Comparison of ENCODE assay signal across 30 mouse cellular contexts in the genomic region with DNA sequence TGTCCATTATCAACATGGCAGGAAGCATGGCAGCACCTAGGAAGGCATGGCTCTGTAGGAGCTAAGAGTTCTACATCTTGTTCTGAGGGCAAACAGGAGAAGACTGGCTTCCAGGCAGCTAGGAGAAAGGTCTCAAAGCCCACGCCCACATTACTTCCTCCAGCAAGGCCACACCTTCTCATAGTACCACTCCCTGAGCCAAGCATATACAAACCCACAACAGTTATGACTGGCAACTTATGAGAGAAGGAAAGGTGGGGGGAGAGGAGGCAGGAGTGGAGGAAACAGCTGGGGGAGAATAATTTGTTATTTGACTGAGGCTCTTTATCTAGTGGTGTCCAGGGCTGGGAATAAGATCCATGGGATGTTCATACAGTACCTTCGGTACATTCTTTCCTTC. TPM values are rescaled to one million over a fixed set of nuclear protein-coding genes. Genes with fewer than 3 reads are reported as not detected.
DNase-seq lines count a peak whose midpoint lies in the region; ATAC-seq lines count a peak whose summit lies in the region.
"Had no signal": no experiment of that assay in that cellular context is flagged by ENCODE, and none has a peak within 500 bp of the region (broad histone marks: within the 10 kb centered on the region; RNA-seq: fewer than 3 reads in every experiment).

No protein-coding gene starts in this region.

- DNase-seq in thymus, postnatal 0 days (ENCODE audit: low spot score): peak; percentile 23
- no peak for DNase-seq in thymus, postnatal 25 days
- no peak for DNase-seq in urinary bladder, adult 2 months (ENCODE audit: low spot score)
- DNase-seq in adrenal gland, adult (ENCODE audit: inconsistent age in 2 of 2, low spot score in 1 of 2): no peak
- no peak for DNase-seq in kidney, postnatal 4 days
- DNase-seq: adrenal gland, postnatal 36 days; cerebellum, adult 18-20 months; cerebellum, postnatal 36 days; gastrocnemius, postnatal 10 days; heart, adult 18-20 months; heart, postnatal 36 days; kidney, adult 8-10 months; kidney, postnatal 14 days; liver, postnatal 0 days; lung, postnatal 14 days; right cerebral cortex, postnatal 14 days had no signal

- ATAC-seq in hematopoietic stem cell, adult 5-6 weeks (replicated peaks in 1 of 2; ENCODE audit: insufficient read depth in 1 of 2, low FRiP score in 2 of 2, low TSS enrichment in 1 of 2, low read depth in 1 of 2, poor library complexity in 2 of 2, severe bottlenecking in 2 of 2): peak; percentile 84 to 97
- peak; percentile 76; the same call in 1 of the 2 replicates for ATAC-seq in monocyte, adult 5-6 weeks (replicated peaks; ENCODE audit: insufficient number of reproducible peaks, low FRiP score, low TSS enrichment, poor library complexity, severe bottlenecking)
- ATAC-seq: forebrain, embryonic 13.5 days; liver, postnatal 0 days; Patski had no signal

RNA-seq across cellular contexts. Expression of a gene that starts 1.4 kb away (rescaled TPM):
- 0.21 TPM in 1 of 2 replicates, not detected in the other for polyA plus RNA-seq in thymus, postnatal 0 days (2015; fragmentation: Nextera tagmentation; extraction: Ambion mirVana)
- not detected in 2 replicates for total RNA-seq in hematopoietic stem cell, adult 5-6 weeks (2017)
- not detected in 3 replicates for total RNA-seq in monocyte, adult 5-6 weeks (2017)
- 0.07 TPM in 1 of 2 replicates, not detected in the other for polyA plus RNA-seq in urinary bladder, adult 2 months (2012; rRNA removed)
- total RNA-seq: adrenal gland, postnatal 36 days; gastrocnemius, postnatal 10 days; heart, adult 18-20 months; heart, postnatal 36 days; left cerebral cortex, adult 18-20 months; left cerebral cortex, postnatal 36 days had no signal
- polyA plus RNA-seq: embryonic facial prominence, embryonic 11.5 days; forebrain, embryonic 13.5 days; frontal cortex, adult 2 months; heart, embryonic 14.5 days; hindbrain, embryonic 15.5 days; limb, embryonic 15.5 days; liver, postnatal 0 days; midbrain, embryonic 10.5 days; neural tube, embryonic 14.5 days; Patski; stomach, embryonic 16.5 days had no signal
